Mouse (Mus musculus): ENCODE results near the gene Ddi2. TPM values are rescaled to one million over a fixed set of nuclear protein-coding genes. Genes with fewer than 3 reads are reported as not detected.

The Ddi2 gene
- polyA plus RNA-seq, 1 experiment from 2014 or later: 24.4 TPM

Other genes starting within 250 kb of the Ddi2 start
- 7.4 and 10.5 TPM in 2 replicates for gene Spen, start 184.8 kb downstream of the Ddi2 start, polyA plus RNA-seq (2015; fragmentation: Nextera tagmentation; extraction: Ambion mirVana)
- gene Fblim1, start 117.3 kb downstream of the Ddi2 start, polyA plus RNA-seq (2015; fragmentation: Nextera tagmentation; extraction: Ambion mirVana): 63.9 and 68.9 TPM in 2 replicates
- 18.5 and 21.0 TPM in 2 replicates for gene Tmem82, start 104.8 kb downstream of the Ddi2 start, polyA plus RNA-seq (2015; fragmentation: Nextera tagmentation; extraction: Ambion mirVana)
- 3.3 and 4.3 TPM in 2 replicates for gene Slc25a34, start 99.6 kb downstream of the Ddi2 start, polyA plus RNA-seq (2015; fragmentation: Nextera tagmentation; extraction: Ambion mirVana)
- gene Plekhm2, start 58.5 kb downstream of the Ddi2 start, polyA plus RNA-seq (2015; fragmentation: Nextera tagmentation; extraction: Ambion mirVana): 3.9 and 4.5 TPM in 2 replicates
- not detected in 2 replicates for gene Rsc1a1, start 37.8 kb downstream of the Ddi2 start, polyA plus RNA-seq (2015; fragmentation: Nextera tagmentation; extraction: Ambion mirVana)
- 36.7 and 41.9 TPM in 2 replicates for gene Agmat, start 23.3 kb upstream of the Ddi2 start, polyA plus RNA-seq (2015; fragmentation: Nextera tagmentation; extraction: Ambion mirVana)
- gene Dnajc16, start 67.5 kb upstream of the Ddi2 start, polyA plus RNA-seq (2015; fragmentation: Nextera tagmentation; extraction: Ambion mirVana): 4.2 and 4.4 TPM in 2 replicates
- 21.8 and 22.2 TPM in 2 replicates for gene Casp9, start 70.2 kb upstream of the Ddi2 start, polyA plus RNA-seq (2015; fragmentation: Nextera tagmentation; extraction: Ambion mirVana)
- gene Cela2a, start 102.7 kb upstream of the Ddi2 start, polyA plus RNA-seq (2015; fragmentation: Nextera tagmentation; extraction: Ambion mirVana): 131 and 571 TPM in 2 replicates
- 0.45 and 0.97 TPM in 2 replicates for gene Ctrc, start 122.9 kb upstream of the Ddi2 start, polyA plus RNA-seq (2015; fragmentation: Nextera tagmentation; extraction: Ambion mirVana)
- gene Efhd2, start 151.5 kb upstream of the Ddi2 start, polyA plus RNA-seq (2015; fragmentation: Nextera tagmentation; extraction: Ambion mirVana): 136 and 138 TPM in 2 replicates

All from intestine, embryonic 15.5 days (tissue).